15 mouse cellular contexts compared by ENCODE assay signal in genomic region chr11:96254221-96254620, GRCm38 (mm10). TPM values are rescaled to one million over a fixed set of nuclear protein-coding genes. Genes with fewer than 3 reads are reported as not detected.
A peak's percentile ranks its signal among the peaks of the same experiment; 100 is the strongest.
DNase-seq lines count a peak whose midpoint lies in the region; ATAC-seq and TF ChIP-seq lines count a peak whose summit lies in the region.
"Had no signal": no experiment of that assay in that cellular context is flagged by ENCODE, and none has a peak within 500 bp of the region (broad histone marks: within the 10 kb centered on the region; RNA-seq: fewer than 3 reads in every experiment).

No protein-coding gene starts in this region.

- H3K4me1 ChIP-seq in ES-Bruce4 (ENCODE audit: control insufficient read depth, insufficient read depth, low read length), result peaks cover 3% of the 10 kb centered on the region
- peaks cover 61% of the 10 kb centered on the region for H3K4me1 ChIP-seq in kidney, embryonic 14.5 days (ENCODE audit: control insufficient read depth, insufficient read depth, low read length)
- H3K4me1 ChIP-seq in limb, embryonic 15.5 days, result peaks cover 22% of the 10 kb centered on the region

- no peak for TF ChIP-seq POLR2A in ES-Bruce4 (IDR thresholded peaks at IDR 0.05; ENCODE audit: insufficient read depth, low read length)

- no peak overlapping the region for H3K9ac ChIP-seq in ES-Bruce4 (ENCODE audit: low read depth, poor library complexity, severe bottlenecking)
- H3K9ac ChIP-seq in kidney, embryonic 14.5 days (ENCODE audit: low read depth, low read length), result peak overlapping the region; percentile 94
- no peak overlapping the region for H3K9ac ChIP-seq in limb, embryonic 15.5 days

- no peak overlapping the region for H3K4me3 ChIP-seq in ES-Bruce4 (ENCODE audit: low read depth, low read length)
- peak overlapping the region; percentile 77 for H3K4me3 ChIP-seq in kidney, embryonic 14.5 days (ENCODE audit: low read length)
- 0 out of 2 replicates have a peak overlapping the region, but pooled peaks have one; percentile 3 for H3K4me3 ChIP-seq in limb, embryonic 15.5 days
- H3K4me3 ChIP-seq in gastrocnemius, adult 2 months, result no peak overlapping the region

- intact Hi-C loops in gastrocnemius, adult 2 months (cut with DNase I), result no loop called here

- H3K9me3 ChIP-seq in ES-Bruce4 (replicated peaks; ENCODE audit: control insufficient read depth, insufficient read depth, low read length, poor library complexity, severe bottlenecking), result no peaks in the 10 kb centered on the region
- H3K9me3 ChIP-seq in kidney, embryonic 14.5 days (ENCODE audit: control insufficient read depth, low read length), result no peaks in the 10 kb centered on the region
- no peaks in the 10 kb centered on the region for H3K9me3 ChIP-seq in limb, embryonic 15.5 days
- H3K9me3 ChIP-seq: G1E had no signal

- no peak for ATAC-seq in kidney, embryonic 14.5 days (ENCODE audit: low FRiP score, low TSS enrichment)
- ATAC-seq in limb, embryonic 15.5 days (ENCODE audit: insufficient number of reproducible peaks, low FRiP score, low TSS enrichment, low read depth), result no peak

- 0 out of 2 replicates have a peak, but pooled peaks cover 3% of the 10 kb centered on the region for H3K36me3 ChIP-seq in ES-Bruce4 (ENCODE audit: control insufficient read depth, insufficient read depth, low read length, poor library complexity, severe bottlenecking)
- H3K36me3 ChIP-seq in kidney, embryonic 14.5 days (ENCODE audit: control insufficient read depth, insufficient read depth, low read length), result no peaks in the 10 kb centered on the region
- no peaks in the 10 kb centered on the region for H3K36me3 ChIP-seq in limb, embryonic 15.5 days
- H3K36me3 ChIP-seq: G1E had no signal

- TF ChIP-seq CTCF in ES-Bruce4 (IDR thresholded peaks at IDR 0.05; ENCODE audit: low read depth, low read length), result no peak
- no peak for TF ChIP-seq CTCF in gastrocnemius, adult 2 months (IDR thresholded peaks at IDR 0.05)

- TF ChIP-seq EP300 in ES-Bruce4 (IDR thresholded peaks at IDR 0.05; ENCODE audit: insufficient read depth, low read depth, low read length), result no peak

- peak; percentile 71 for DNase-seq in ZHBTc4 (ENCODE audit: low read depth, low spot score)
- DNase-seq in gastrocnemius, adult 2 months, result no peak
- DNase-seq in layer of hippocampus, postnatal 36 days, result no peak
- DNase-seq in heart, adult 9 months (ENCODE audit: low spot score in 2 of 2), result no peak
- DNase-seq: layer of hippocampus, adult 9-11 months; midbrain, embryonic 14.5 days; spleen, adult 18-20 months; thymus, adult 2 months had no signal

- WGBS in kidney, embryonic 14.5 days, result 3% methylated on average over 11 of the region's 11 CpGs
- 4% methylated on average over 11 of the region's 11 CpGs for WGBS in limb, embryonic 15.5 days

- peak overlapping the region; percentile 71 for H3K4me2 ChIP-seq in kidney, embryonic 14.5 days (replicated peaks; ENCODE audit: low read depth, low read length)
- no peak overlapping the region for H3K4me2 ChIP-seq in limb, embryonic 15.5 days

- 0 out of 2 replicates have a peak overlapping the region, but pooled peaks have one; percentile 22 for H3K27ac ChIP-seq in ES-Bruce4 (ENCODE audit: insufficient read depth, low read length)
- H3K27ac ChIP-seq in kidney, embryonic 14.5 days (ENCODE audit: low read depth, low read length), result peak overlapping the region; percentile 73
- H3K27ac ChIP-seq in limb, embryonic 15.5 days, result no peak overlapping the region
- no peak overlapping the region for H3K27ac ChIP-seq in gastrocnemius, adult 2 months

- H3K27me3 ChIP-seq in ES-Bruce4 (ENCODE audit: control insufficient read depth, insufficient read depth, low read length, poor library complexity, severe bottlenecking), result peaks cover 13% of the 10 kb centered on the region
- peaks cover 3% of the 10 kb centered on the region; the same call in 1 of the 2 replicates for H3K27me3 ChIP-seq in kidney, embryonic 14.5 days (ENCODE audit: control insufficient read depth, insufficient read depth, low read length)
- peaks cover 95% of the 10 kb centered on the region for H3K27me3 ChIP-seq in limb, embryonic 15.5 days

RNA-seq across cellular contexts. Expression of gene Hoxb9, which starts 17.0 kb away (rescaled TPM):
- 1.5 and 1.6 TPM in 2 replicates for polyA plus RNA-seq in ES-Bruce4 (2011; ENCODE audit: insufficient read depth, insufficient read length, low read depth, missing spikeins)
- 30.0 and 41.4 TPM in 2 replicates for polyA plus RNA-seq in kidney, embryonic 14.5 days (2014; fragmentation: Nextera tagmentation; extraction: Ambion mirVana)
- polyA plus RNA-seq in limb, embryonic 15.5 days (2015; fragmentation: Nextera tagmentation; extraction: Ambion mirVana), result 0.98 and 1.4 TPM in 2 replicates
- under 1 TPM in 1 of 2 experiments, not detected in 1; 0.14 TPM for total RNA-seq in gastrocnemius, adult 2 months (2021)
- total RNA-seq in layer of hippocampus, postnatal 36 days (2021), result not detected
- total RNA-seq: G1E; heart, postnatal 25 days had no signal
- polyA plus RNA-seq: cortical plate, adult 2 months; forebrain, embryonic 11.5 days; G1E; midbrain, embryonic 14.5 days had no signal

RNA-seq across cellular contexts. Expression of gene Hoxb8, which starts 27.5 kb away (rescaled TPM):
- 0.48 TPM in 1 of 2 replicates, not detected in the other for polyA plus RNA-seq in ES-Bruce4 (2011; ENCODE audit: insufficient read depth, insufficient read length, low read depth, missing spikeins)
- 12.7 and 18.6 TPM in 2 replicates for polyA plus RNA-seq in kidney, embryonic 14.5 days (2014; fragmentation: Nextera tagmentation; extraction: Ambion mirVana)
- polyA plus RNA-seq in limb, embryonic 15.5 days (2015; fragmentation: Nextera tagmentation; extraction: Ambion mirVana), result 0.36 and 0.37 TPM in 2 replicates
- under 1 TPM; 0.14 to 0.23 TPM for total RNA-seq in gastrocnemius, adult 2 months (2021)
- not detected for total RNA-seq in layer of hippocampus, postnatal 36 days (2021)
- total RNA-seq: heart, postnatal 25 days had no signal
- polyA plus RNA-seq: cortical plate, adult 2 months; forebrain, embryonic 11.5 days; midbrain, embryonic 14.5 days had no signal

RNA-seq across cellular contexts. Expression of gene Hoxb7, which starts 32.2 kb away (rescaled TPM):
- polyA plus RNA-seq in ES-Bruce4 (2011; ENCODE audit: insufficient read depth, insufficient read length, low read depth, missing spikeins), result not detected in 2 replicates
- polyA plus RNA-seq in kidney, embryonic 14.5 days (2014; fragmentation: Nextera tagmentation; extraction: Ambion mirVana), result 58.6 and 61.9 TPM in 2 replicates
- 3.3 and 4.2 TPM in 2 replicates for polyA plus RNA-seq in limb, embryonic 15.5 days (2015; fragmentation: Nextera tagmentation; extraction: Ambion mirVana)
- under 1 TPM; 0.47 to 0.56 TPM for total RNA-seq in gastrocnemius, adult 2 months (2021)
- total RNA-seq in layer of hippocampus, postnatal 36 days (2021), result not detected
- total RNA-seq: G1E; heart, postnatal 25 days had no signal
- polyA plus RNA-seq: cortical plate, adult 2 months; forebrain, embryonic 11.5 days; G1E; midbrain, embryonic 14.5 days had no signal

RNA-seq across cellular contexts. Expression of gene Hoxb6, which starts 38.1 kb away (rescaled TPM):
- not detected in 2 replicates for polyA plus RNA-seq in ES-Bruce4 (2011; ENCODE audit: insufficient read depth, insufficient read length, low read depth, missing spikeins)
- polyA plus RNA-seq in kidney, embryonic 14.5 days (2014; fragmentation: Nextera tagmentation; extraction: Ambion mirVana), result 44.1 and 53.1 TPM in 2 replicates
- polyA plus RNA-seq in limb, embryonic 15.5 days (2015; fragmentation: Nextera tagmentation; extraction: Ambion mirVana), result 0.31 and 0.55 TPM in 2 replicates
- total RNA-seq in gastrocnemius, adult 2 months (2021), result under 1 TPM; 0.56 to 0.64 TPM
- not detected for total RNA-seq in layer of hippocampus, postnatal 36 days (2021)
- total RNA-seq: G1E; heart, postnatal 25 days had no signal
- polyA plus RNA-seq: cortical plate, adult 2 months; forebrain, embryonic 11.5 days; midbrain, embryonic 14.5 days had no signal

RNA-seq across cellular contexts. Expression of gene Hoxb5, which starts 48.9 kb away (rescaled TPM):
- not detected in 2 replicates for polyA plus RNA-seq in ES-Bruce4 (2011; ENCODE audit: insufficient read depth, insufficient read length, low read depth, missing spikeins)
- polyA plus RNA-seq in kidney, embryonic 14.5 days (2014; fragmentation: Nextera tagmentation; extraction: Ambion mirVana), result 22.1 and 24.3 TPM in 2 replicates
- polyA plus RNA-seq in limb, embryonic 15.5 days (2015; fragmentation: Nextera tagmentation; extraction: Ambion mirVana), result 0.60 and 0.73 TPM in 2 replicates
- total RNA-seq in gastrocnemius, adult 2 months (2021), result under 1 TPM; 0.26 to 0.28 TPM
- total RNA-seq in layer of hippocampus, postnatal 36 days (2021), result not detected
- polyA plus RNA-seq: cortical plate, adult 2 months; forebrain, embryonic 11.5 days; midbrain, embryonic 14.5 days had no signal

Comparison
In these comparisons a context has a peak if more than half of its experiments do, and no peak if none do; other contexts are left out.
1. H3K27ac ChIP-seq: peak in ES-Bruce4 (single experiment) and kidney, embryonic 14.5 days (single experiment); none in limb, embryonic 15.5 days (single experiment) and gastrocnemius, adult 2 months (single experiment).
2. H3K4me3 ChIP-seq: peak in kidney, embryonic 14.5 days (single experiment) and limb, embryonic 15.5 days (single experiment); none in ES-Bruce4 (single experiment) and gastrocnemius, adult 2 months (single experiment).
3. RNA of gene Hoxb9, which starts 17.0 kb away (polyA plus RNA-seq): 30.0 to 41.4 TPM in kidney, embryonic 14.5 days; 1.5 to 1.6 TPM in ES-Bruce4 and 0.98 to 1.4 TPM in limb, embryonic 15.5 days; every median in the first group is over 10 times any median in the second.
4. RNA of gene Hoxb7, which starts 32.2 kb away (polyA plus RNA-seq): 58.6 to 61.9 TPM in kidney, embryonic 14.5 days; 3.3 to 4.2 TPM in limb, embryonic 15.5 days and not detected in ES-Bruce4; every median in the first group is over 10 times any median in the second.